Mouse (Mus musculus): ENCODE data around the gene Apoc1.
"Not testable (repeated sequence)": the region's sequence is repeated elsewhere in the genome, so short reads cannot be mapped to it uniquely, and the experiment has no call there.

Gene Apoc1

GRCm38 (mm10) chr7:19705271-19705670 is 12.8 kb upstream of the Apoc1 start:
- no peak for DNase-seq (ENCODE audit: low spot score)

GRCm38 (mm10) chr7:19704475-19704874 is 12.0 kb upstream of the Apoc1 start:
- no peak for DNase-seq (ENCODE audit: low spot score)

DNA sequence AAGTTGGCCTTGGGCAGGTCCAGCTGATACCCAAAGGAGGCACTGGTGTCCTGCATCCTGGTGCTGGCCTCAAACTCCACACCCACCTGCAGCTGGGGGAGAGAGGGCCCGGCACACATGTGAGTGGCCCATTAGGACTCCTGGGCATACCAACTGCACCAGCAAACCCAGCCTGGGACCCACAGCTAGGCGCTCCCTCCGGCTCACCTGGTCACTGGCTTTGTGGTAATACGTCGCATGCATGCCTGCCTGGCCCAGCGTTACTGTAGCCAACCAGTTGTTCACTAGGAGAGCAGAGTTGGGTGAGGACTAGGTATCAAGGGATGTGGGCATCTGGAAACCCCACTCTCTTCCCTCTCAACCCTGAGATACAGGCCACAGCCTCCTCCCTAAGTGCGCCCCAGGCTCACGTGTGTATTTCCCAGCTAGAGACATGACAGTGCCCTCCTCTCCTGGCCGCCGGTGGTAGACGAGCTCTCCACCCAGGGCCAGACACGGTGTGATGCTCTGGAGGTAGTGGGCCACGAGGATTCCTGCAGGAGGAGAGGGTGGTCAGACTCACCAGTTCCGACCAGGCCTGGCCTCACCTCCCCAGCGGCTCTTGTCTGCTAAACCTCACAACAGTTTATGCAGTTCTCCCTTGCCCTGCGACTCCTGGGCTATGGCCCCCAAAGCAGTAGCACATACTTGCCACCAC is 10.5 kb upstream of the Apoc1 start:
- DNase-seq (ENCODE audit: low spot score): no peak

DNA sequence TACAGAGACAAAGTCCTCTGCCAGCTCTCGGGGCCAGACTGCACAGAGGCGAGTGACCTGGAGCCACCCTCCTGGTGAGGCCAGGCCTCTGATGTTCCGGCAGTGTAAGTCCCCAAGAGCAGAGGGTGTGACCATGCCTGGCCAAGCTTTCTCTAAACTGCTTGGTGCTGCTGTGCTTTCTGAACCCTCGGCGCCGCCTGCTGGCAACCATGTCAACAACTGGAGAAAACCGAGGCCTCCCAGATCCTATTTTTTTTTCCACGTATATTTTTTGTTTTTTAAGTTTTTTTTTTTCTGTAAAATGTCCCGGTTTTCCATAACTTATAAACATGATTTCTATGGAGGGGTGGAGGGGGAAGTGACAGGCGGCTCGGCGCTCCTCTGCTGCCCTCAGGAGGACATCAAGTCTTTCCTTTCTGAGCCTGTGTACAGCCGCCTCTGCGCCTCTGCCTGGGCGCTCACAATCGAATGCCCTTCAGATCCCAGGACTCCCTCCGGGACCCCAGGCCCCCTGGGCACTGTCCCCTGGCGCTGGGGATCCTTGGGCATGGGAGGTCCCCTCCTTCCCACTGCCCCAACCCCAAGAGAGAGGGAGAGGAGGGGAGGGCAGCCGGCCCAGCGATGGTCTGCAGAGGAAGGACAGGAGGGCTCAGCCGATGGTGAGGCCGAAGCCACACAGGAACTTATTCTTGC is 8.8 kb upstream of the Apoc1 start:
- DNase-seq (ENCODE audit: low spot score): peak; percentile 61

- DNase-seq (ENCODE audit: low spot score): no peak
Observed at GRCm38 (mm10) chr7:19700299-19701068, 8.0 kb upstream of the Apoc1 start.

DNA sequence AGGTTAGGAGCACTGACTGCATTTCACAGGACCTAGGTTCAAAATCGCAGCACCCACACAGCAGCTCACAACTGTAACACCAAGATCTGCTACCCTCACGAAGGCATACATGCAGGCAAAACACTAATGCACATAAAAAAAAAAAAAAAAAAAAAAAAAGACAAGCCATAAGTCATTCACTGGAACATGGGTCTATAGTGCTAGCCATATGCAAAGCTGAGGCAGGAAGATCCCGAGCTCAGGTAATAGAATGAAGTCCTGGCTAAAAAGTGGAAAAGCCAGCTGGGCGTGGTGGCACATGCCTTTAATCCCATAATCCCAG is 7.3 kb upstream of the Apoc1 start:
- no peak for DNase-seq (ENCODE audit: low spot score)

- peak; percentile 48 for DNase-seq (ENCODE audit: low spot score)
Observed at GRCm38 (mm10) chr7:19698907-19699826, 6.7 kb upstream of the Apoc1 start, which contains the start of gene Apoe. Gene Apoe (minus strand): TSS chr7:19699188.

DNA sequence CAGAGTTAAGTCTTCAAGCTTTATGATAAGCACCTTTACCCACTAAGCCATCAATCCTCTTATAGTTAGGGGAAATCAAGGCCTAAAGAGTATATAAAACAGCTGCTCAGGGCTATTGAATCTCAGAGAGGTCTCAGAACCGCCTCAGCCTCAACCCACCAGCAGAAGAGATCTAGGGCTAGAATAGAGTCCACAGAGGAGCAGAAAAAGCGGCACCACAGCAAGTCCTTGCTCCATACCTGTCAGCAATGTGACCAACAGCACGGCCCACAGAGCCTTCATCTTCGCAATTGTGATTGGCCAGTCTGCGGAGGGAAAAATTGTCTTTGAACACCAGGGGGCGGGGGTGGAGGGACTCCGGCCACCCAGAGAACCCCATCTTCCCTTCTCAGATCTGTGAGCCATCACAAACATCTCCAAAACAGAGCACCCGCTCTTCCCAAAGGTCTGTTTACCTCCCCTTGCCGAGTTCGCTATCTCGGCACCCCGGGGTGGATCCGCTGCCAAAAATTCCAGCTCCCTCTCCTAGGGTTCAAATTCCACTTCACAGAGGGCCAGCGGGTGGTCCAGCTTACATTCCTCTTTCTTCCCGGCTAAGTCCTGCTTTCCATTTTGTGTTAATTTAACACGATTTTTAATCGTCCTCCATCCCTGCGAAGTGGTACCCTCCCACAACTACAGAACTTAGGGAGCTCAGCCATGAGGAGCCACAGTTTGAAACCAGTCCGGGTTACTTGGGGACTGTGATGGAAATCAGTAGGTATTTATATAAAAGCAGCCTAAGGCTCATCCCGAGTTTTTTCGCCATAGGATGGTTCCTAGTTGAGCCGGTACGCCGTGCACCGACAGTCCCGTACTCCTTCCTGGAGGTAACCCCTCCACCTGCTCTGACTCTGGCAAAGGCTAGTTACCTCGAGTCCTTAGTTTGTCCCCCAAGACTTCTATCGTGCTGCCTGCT is 5.8 kb upstream of the Apoc1 start:
- DNase-seq (ENCODE audit: low spot score): no peak

- no peak for DNase-seq (ENCODE audit: low spot score)
Observed at GRCm38 (mm10) chr7:19696336-19696873, 3.9 kb upstream of the Apoc1 start.

DNA sequence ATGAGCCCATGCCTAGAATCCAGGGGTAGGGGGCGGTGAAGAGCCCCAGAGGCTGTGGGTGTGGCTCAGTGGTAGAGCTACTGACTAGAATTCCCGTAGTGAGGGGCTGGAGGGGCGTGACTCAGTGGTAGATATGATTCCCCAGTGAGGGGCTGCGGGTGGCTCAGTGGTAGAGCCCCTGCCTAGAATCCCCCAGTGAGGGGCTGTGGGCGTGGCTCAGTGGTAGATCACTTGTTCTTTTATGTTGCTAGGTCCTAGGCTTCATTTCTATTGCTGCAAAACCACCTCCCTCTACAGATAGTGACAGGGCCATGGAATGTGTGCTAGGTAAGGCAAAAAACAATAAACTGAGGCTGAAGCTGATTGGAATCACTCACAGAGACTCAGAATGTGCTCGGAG is 3.4 kb upstream of the Apoc1 start:
- no peak for DNase-seq (ENCODE audit: low spot score)

DNA sequence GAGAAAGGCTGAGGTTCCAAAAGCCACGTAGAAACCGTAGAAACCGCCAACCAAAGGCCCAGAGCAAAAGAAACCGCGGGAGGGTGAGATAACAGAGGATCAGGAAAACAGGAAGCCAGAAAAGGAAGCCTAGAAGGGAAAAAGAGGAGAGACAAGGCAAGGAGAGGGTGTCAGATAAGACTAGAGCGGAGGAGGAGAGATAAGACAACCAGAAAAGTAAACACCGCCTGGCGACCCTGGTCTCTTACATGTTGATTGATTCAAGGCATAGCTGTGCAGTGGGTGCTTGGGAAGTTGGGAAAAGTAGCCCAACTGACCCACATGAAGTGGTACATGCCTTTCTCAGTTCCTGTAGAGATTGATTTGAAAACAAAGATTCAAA is 2.7 kb upstream of the Apoc1 start:
- DNase-seq (ENCODE audit: low spot score): no peak

DNA sequence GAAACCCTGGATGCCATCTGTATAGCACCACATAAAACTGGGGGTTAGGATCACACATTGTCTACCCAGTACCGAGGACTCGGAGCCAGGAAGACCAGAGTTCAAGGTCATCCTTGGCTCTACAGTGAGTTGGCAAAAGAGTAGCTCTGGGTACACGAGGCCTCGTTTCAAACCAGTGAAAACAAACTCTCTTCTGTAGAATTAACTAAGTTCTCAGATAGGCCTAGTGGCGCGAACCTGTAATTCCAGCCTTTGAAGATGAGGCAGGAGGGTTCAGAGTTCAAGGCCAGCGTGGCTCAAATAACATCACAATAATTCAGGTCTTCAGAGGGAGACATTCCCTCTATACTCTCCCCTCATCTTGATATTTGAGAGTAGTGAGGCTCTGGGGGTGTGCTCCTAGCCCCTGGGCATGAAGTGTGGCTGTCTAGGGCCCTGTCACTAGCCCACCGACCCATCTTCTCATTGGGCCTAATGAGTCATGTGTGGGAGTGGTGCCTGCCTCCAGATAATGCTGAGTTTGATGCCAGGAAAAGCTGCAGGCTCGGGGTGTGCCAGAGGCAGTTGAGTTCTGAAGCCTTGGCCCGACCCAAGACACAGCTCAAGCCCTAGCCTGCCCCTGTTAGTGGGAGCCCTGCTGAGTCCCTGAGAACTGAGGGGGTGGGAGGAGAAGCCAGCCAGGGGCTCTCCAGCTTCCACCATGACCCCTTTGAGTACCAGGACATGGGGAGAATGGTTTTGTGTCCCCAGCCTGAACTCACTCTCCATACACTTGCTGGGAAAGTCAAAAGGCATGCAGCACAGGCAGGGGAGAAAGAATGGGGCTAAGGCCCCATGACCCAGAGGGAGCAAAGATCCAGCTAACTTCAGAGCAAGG is 2.1 kb upstream of the Apoc1 start:
- no peak for DNase-seq (ENCODE audit: low spot score)

- DNase-seq (ENCODE audit: low spot score): no peak
Observed at GRCm38 (mm10) chr7:19693421-19693820, 961 bp upstream of the Apoc1 start.

DNA sequence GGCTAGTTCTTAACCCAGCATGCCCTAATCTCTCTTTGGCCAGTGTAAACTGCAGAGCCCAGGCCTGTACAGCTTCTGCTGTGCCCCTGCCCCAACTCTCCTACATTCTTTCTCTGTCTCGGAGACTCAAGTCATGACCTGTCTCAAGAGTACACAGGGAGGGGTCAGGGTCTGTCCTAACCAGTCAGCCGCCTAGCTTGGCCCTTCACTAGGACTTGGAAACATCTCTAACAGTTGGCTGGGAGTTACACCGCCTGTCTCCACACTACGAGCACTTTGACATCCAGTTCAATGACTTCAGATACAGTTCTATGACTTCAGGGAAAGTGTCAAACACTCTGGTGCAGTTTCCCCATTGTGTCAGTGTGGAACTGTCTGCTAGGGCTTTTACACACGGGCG is 1.0 kb downstream of the Apoc1 start:
- no peak for DNase-seq (ENCODE audit: low spot score)

GRCm38 (mm10) chr7:19690845-19691244 is 1.6 kb downstream of the Apoc1 start:
- no peak for DNase-seq (ENCODE audit: low spot score)

GRCm38 (mm10) chr7:19688611-19689010 is 3.8 kb downstream of the Apoc1 start:
- no peak for DNase-seq (ENCODE audit: low spot score)

DNA sequence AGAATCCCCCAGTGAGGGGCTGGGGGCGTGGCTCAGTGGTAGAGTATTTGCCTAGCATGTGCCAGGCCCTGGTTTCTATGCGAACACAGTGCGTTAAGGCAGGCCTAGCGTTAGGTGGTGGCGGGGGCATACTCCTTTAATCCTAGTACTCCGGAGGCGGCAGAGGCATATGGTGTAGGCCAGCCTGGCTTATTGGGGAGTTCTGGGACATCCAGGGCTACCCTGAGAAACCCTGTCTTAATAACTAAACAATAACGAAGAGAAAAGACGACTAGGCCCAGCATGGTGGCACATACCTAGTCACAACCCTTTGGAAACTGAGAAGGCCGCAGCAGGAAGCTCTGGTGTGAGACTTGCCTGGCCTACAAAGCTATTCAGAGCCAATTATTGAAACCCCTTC is 4.4 kb downstream of the Apoc1 start:
- no peak for DNase-seq (ENCODE audit: low spot score)

DNA sequence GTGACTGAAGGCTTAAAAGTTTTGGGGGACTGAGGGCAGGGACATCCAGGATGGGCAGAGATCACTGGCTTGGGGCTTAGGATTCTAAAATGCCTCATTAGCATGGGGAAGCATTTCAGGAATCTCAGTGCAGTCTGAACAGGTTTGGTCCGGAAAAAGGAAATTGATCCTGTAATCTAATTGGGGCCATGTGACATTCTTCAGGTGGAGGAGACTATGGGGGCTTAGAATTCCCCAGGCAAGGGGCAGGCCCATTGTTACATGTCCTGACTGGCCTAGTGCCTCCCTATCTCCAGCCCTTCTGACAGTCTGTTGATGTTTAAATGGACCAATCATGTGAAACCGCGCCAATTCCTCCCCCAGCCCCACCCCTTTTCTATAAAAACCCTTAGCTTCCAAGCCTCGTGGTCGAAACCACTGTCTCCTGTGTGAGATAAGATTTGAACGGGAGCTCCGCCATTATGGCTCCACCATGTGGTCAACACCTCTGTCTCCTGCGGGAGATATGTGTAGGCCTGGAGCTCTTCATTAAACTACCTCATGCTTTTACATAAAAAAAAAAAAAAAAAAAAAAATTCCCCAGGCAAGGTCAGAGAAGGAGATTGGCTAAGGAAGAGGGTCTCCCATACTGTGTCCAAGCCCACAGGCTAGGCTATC is 5.4 kb downstream of the Apoc1 start:
- not testable (repeated sequence) for DNase-seq (ENCODE audit: low spot score)

DNA sequence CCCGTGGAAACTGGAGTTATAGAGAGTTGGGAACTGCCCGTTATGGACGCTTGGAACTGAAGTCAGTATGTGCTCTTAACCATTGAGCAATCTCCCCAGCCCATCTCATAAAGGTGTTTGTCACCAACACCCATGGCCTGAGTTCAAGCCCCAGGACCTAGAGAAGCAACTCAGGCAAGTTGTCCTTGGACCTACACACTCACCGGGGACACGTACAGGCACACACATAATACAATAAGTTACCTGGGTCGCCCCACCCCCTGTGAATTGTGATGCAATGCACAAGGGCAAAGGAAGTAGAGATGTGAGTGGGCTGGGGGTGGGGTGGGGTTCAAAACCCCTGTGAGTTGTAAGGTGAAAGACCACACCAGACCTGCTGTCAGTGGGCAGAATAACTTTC is 5.9 kb downstream of the Apoc1 start:
- no peak for DNase-seq (ENCODE audit: low spot score)

All from testis, postnatal 14 days (tissue).